Mouse (Mus musculus) heart, postnatal 0 days (tissue): ENCODE measurements around the gene Ubr2. TPM values are rescaled to one million over a fixed set of nuclear protein-coding genes. Genes with fewer than 3 reads are reported as not detected.

Source experiments
- ATAC-seq: fragments of 200-750 bp; cut with Nextera tagmentation; 2 replicates; pipeline ENCODE4 v1.8.0; 2017; ENCODE audit warnings: low read depth, moderate number of reproducible peaks, moderate library complexity; ENCODE audit not compliant: insufficient read depth
- DNase-seq: peaks from one replicate; pipeline ENCODE4 v3.0.0-alpha.2; 2016; ENCODE audit warnings: low spot score
- H3K27ac ChIP-seq: fragments of 300-500 bp; sonication (generic); 2 replicates; pipeline ENCODE4 v1.5.1; 2014; ENCODE audit warnings: low read depth, mild to moderate bottlenecking
- H3K27me3 ChIP-seq: fragments of 300-500 bp; sonication (generic); 2 replicates; pipeline ENCODE4 v1.6.1; 2014; ENCODE audit warnings: low read length, mixed read lengths; ENCODE audit not compliant: control insufficient read depth, insufficient read depth
- H3K36me3 ChIP-seq: fragments of 300-500 bp; sonication (generic); replicated peaks from 2 replicates; pipeline ENCODE4 v1.6.1; 2014; ENCODE audit warnings: low read length, mixed read lengths; ENCODE audit not compliant: control insufficient read depth, insufficient read depth
- H3K4me1 ChIP-seq: fragments of 300-500 bp; sonication (generic); 2 replicates; pipeline ENCODE4 v1.6.1; 2014; ENCODE audit warnings: antibody characterized with exemption; ENCODE audit not compliant: control insufficient read depth, insufficient read depth
- H3K4me2 ChIP-seq: fragments of 300-500 bp; sonication (generic); 2 replicates; pipeline ENCODE4 v1.6.1; 2014; ENCODE audit warnings: low read depth, mild to moderate bottlenecking, low read length, moderate library complexity
- H3K4me3 ChIP-seq: fragments of 300-500 bp; sonication (generic); 2 replicates; pipeline ENCODE4 v1.5.1; 2014; ENCODE audit warnings: low read depth, low read length
- H3K9ac ChIP-seq: fragments of 300-500 bp; sonication (generic); replicated peaks from 2 replicates; pipeline ENCODE4 v1.6.1; 2014; ENCODE audit warnings: low read depth, low read length, mixed read lengths
- H3K9me3 ChIP-seq: fragments of 300-500 bp; sonication (generic); replicated peaks from 2 replicates; pipeline ENCODE4 v1.6.1; 2016; ENCODE audit warnings: low read length; ENCODE audit not compliant: control insufficient read depth
- CTCF ChIP-seq: IDR thresholded peaks from 2 replicates; pipeline ENCODE4 v1.5.1; 2016; ENCODE audit warnings: antibody characterized with exemption, control low read depth, low read depth
- EP300 ChIP-seq: IDR thresholded peaks from 2 replicates; pipeline ENCODE4 v1.6.1; 2016; ENCODE audit warnings: antibody characterized with exemption, low read depth
- WGBS: fragments of 180-500 bp; shearing (Covaris S2); extraction: QIAGEN DNeasy Blood & Tissue Kit; methylation state at CpG from one replicate; pipeline ENCODE4 v1.1.7; 2014; 5-methylcytosine and 5-hydroxymethylcytosine counted together
- polyA plus RNA-seq: library from polyadenylated mRNA; unstranded; fragments of >200 nt; fragmentation: Nextera tagmentation; extraction: Ambion mirVana; gene quantifications from 2 replicates; pipeline ENCODE4 v1.2.1, GENCODE M21; 2015
- total RNA-seq: library from RNA; depleted of rRNA; stranded (reverse); fragments of >200 nt; gene quantifications from 2 replicates; pipeline ENCODE4 v1.2.3, GENCODE M21; 2014; ENCODE audit warnings: low replicate concordance

Gene Ubr2
- total and polyA plus RNA-seq, 2 experiments from 2014 or later, result 10.8 to 37.4 TPM

GRCm38 (mm10) chr17:47010722-47011660, 635 bp upstream of the Ubr2 start:
- DNase-seq, result peak; percentile 79

GRCm38 (mm10) chr17:47009546-47009897, 834 bp downstream of the Ubr2 start:
- under 1% methylated on average over 13 of the region's 13 CpGs for WGBS
- DNase-seq (no peak), ATAC-seq (no peak)
- H3K4me1 ChIP-seq, result peaks cover 40% of the 10 kb centered on the region
- H3K36me3 ChIP-seq, result peaks cover 7% of the 10 kb centered on the region; the same call in 1 of the 2 replicates
- TF ChIP-seq CTCF (no peak), EP300 (no peak)
- H3K4me3 ChIP-seq, result peak overlapping the region; percentile 97
- H3K27me3 ChIP-seq, result no peaks in the 10 kb centered on the region
- H3K9me3 ChIP-seq, result no peaks in the 10 kb centered on the region
- peak overlapping the region; percentile 77 for H3K4me2 ChIP-seq
- peak overlapping the region; percentile 97 for H3K9ac ChIP-seq
- peak overlapping the region; percentile 100 for H3K27ac ChIP-seq

More at GRCm38 (mm10) chr17:47010722-47011660, 635 bp upstream of the Ubr2 start:
- peak; percentile 56 for ATAC-seq
- H3K4me2 ChIP-seq, result peak overlapping the region; percentile 77
- 12% methylated on average over 25 of the region's 25 CpGs for WGBS
- H3K36me3 ChIP-seq, result peaks cover 7% of the 10 kb centered on the region; the same call in 1 of the 2 replicates
- H3K9me3 ChIP-seq, result no peaks in the 10 kb centered on the region
- TF ChIP-seq CTCF, result no peak
- TF ChIP-seq EP300, result no peak
- H3K27me3 ChIP-seq, result no peaks in the 10 kb centered on the region
- peaks cover 27% of the 10 kb centered on the region for H3K4me1 ChIP-seq
- peak overlapping the region; percentile 100 for H3K27ac ChIP-seq
- H3K9ac ChIP-seq, result peak overlapping the region; percentile 97; the same call in 1 of the 2 replicates
- peak overlapping the region; percentile 97 for H3K4me3 ChIP-seq

- Histone ChIP-seq H3K36me3 (peaks cover 7% of the 10 kb centered on the region; the same call in 1 of the 2 replicates), H3K4me1 (peaks cover 40% of the 10 kb centered on the region), H3K4me2 (peak overlapping the region; percentile 77), H3K27ac (peak overlapping the region; percentile 100), H3K27me3 (no peaks in the 10 kb centered on the region), H3K4me3 (peak overlapping the region; percentile 97), H3K9me3 (no peaks in the 10 kb centered on the region), H3K9ac (peak overlapping the region; percentile 97)
- TF ChIP-seq CTCF (no peak), EP300 (no peak)
- ATAC-seq (no peak), DNase-seq (peak; percentile 13)
- 3% methylated on average over 6 of the region's 6 CpGs for WGBS
These were observed 1.3 kb downstream of the Ubr2 start for GRCm38 (mm10) chr17:47009016-47009415.

- TF ChIP-seq EP300 (no peak), CTCF (no peak)
- Histone ChIP-seq H3K9ac (peak overlapping the region; percentile 97; the same call in 1 of the 2 replicates), H3K4me3 (peak overlapping the region; percentile 97), H3K4me1 (peaks cover 40% of the 10 kb centered on the region), H3K36me3 (peaks cover 7% of the 10 kb centered on the region; the same call in 1 of the 2 replicates), H3K27ac (peak overlapping the region; percentile 100), H3K27me3 (no peaks in the 10 kb centered on the region), H3K9me3 (no peaks in the 10 kb centered on the region), H3K4me2 (peak overlapping the region; percentile 77)
- 25% methylated on average over 8 of the region's 8 CpGs for WGBS
- ATAC-seq (no peak), DNase-seq (peak; percentile 8)
These were observed 1.9 kb downstream of the Ubr2 start for GRCm38 (mm10) chr17:47008506-47008905.

- ATAC-seq (no peak), DNase-seq (no peak)
- peak overlapping the region; percentile 69 for H3K27ac ChIP-seq
- TF ChIP-seq EP300 (no peak), CTCF (no peak)
- no peak overlapping the region for H3K9ac ChIP-seq
- peaks cover 7% of the 10 kb centered on the region; the same call in 1 of the 2 replicates for H3K36me3 ChIP-seq
- no peaks in the 10 kb centered on the region for H3K9me3 ChIP-seq
- 80% methylated on average over 9 of the region's 9 CpGs for WGBS
- no peak overlapping the region for H3K4me2 ChIP-seq
- peaks cover 45% of the 10 kb centered on the region for H3K4me1 ChIP-seq
- no peaks in the 10 kb centered on the region for H3K27me3 ChIP-seq
- no peak overlapping the region for H3K4me3 ChIP-seq
These were observed 3.6 kb downstream of the Ubr2 start for GRCm38 (mm10) chr17:47006741-47007140.
